Mouse (Mus musculus) G1E (cell line): ENCODE measurements around the gene Ptpru.
A peak's percentile ranks its signal among the peaks of the same experiment; 100 is the strongest.

Source experiments
- CTCF ChIP-seq: IDR thresholded peaks from 2 replicates; pipeline ENCODE4 v1.5.1; 2012; ENCODE audit warnings: low read depth, low read length, inconsistent platforms, mixed read lengths
- GATA1 ChIP-seq: IDR thresholded peaks from 2 replicates; pipeline ENCODE4 v1.6.1; 2012; ENCODE audit warnings: borderline replicate concordance, low read length, inconsistent platforms, mixed read lengths
- GATA2 ChIP-seq: IDR thresholded peaks from 2 replicates; pipeline ENCODE4 v1.6.1; 2012; ENCODE audit warnings: low read depth, low read length, inconsistent platforms, borderline replicate concordance
- POLR2AphosphoS5 ChIP-seq: IDR thresholded peaks from 2 replicates; pipeline ENCODE4 v1.6.1; 2012; ENCODE audit warnings: low read depth, low read length, inconsistent platforms; ENCODE audit not compliant: insufficient replicate concordance
- TAL1 ChIP-seq: conservative IDR thresholded peaks from 2 replicates; pipeline ENCODE4 v1.6.1; 2012; ENCODE audit warnings: low read depth, low read length, inconsistent platforms, mixed read lengths

- TF ChIP-seq CTCF (no peak), TAL1 (no peak), POLR2AphosphoS5 (no peak), GATA1 (no peak), GATA2 (peak; percentile 75; the same call in 1 of the 2 replicates)
Measured at GRCm38 (mm10) chr4:131826905-131827304, 11.2 kb downstream of the Ptpru start.
